Mouse (Mus musculus) heart, postnatal 0 days (tissue): ENCODE measurements at regions not wholly inside any gene's neighbourhood (a gene's known extent, or its start where the extent isn't known, plus 50 kb on each side); places are given as distances from the start of the nearest gene placed in this dataset.

Experiments
- CTCF ChIP-seq: IDR thresholded peaks from 2 replicates; pipeline ENCODE4 v1.5.1; 2016; ENCODE audit warnings: antibody characterized with exemption, control low read depth, low read depth
- EP300 ChIP-seq: IDR thresholded peaks from 2 replicates; pipeline ENCODE4 v1.6.1; 2016; ENCODE audit warnings: antibody characterized with exemption, low read depth

DNA sequence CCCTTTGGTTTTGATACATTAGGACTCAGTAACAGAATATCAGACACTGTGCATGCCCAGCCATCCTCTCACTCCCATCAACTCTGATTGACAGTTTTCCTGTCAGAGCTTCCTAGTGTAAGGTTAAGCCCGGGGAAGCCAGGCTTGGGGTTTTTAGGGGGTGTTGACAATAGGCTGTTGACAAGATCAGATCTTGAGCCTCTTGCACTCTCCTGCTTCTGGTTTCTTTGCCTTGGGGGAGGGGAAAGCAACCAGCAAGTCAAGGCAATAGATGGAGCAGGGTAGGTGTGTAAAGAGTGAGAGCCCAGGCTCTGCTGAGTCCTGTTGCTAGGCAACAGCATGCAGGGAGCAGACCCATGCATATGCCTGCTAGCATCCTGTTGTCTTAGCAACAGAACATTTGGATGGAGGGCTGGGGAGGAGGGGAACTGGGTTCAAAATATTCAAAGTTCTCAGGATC lies 410.5 kb downstream of the Igsf11 start:
- TF ChIP-seq CTCF (no peak), EP300 (no peak)
